Mouse (Mus musculus) stomach, postnatal 0 days (tissue): ENCODE results near the gene Fip1l1.

ENCODE experiments used
- CTCF ChIP-seq: IDR thresholded peaks from 2 replicates; pipeline ENCODE4 v1.5.1; 2016; ENCODE audit warnings: antibody characterized with exemption, low read depth, mild to moderate bottlenecking, moderate library complexity
- EP300 ChIP-seq: optimal IDR thresholded peaks from 2 replicates; pipeline ENCODE3; 2016; ENCODE audit warnings: antibody characterized with exemption

GRCm38 (mm10) chr5:74642291-74642690 is 107.0 kb downstream of the Fip1l1 start:
- TF ChIP-seq CTCF (no peak), EP300 (no peak)
